Mouse (Mus musculus) spleen, postnatal 14 days (tissue): Measurements from ENCODE around the gene Wwp2.
"Not testable (repeated sequence)": the region's sequence is repeated elsewhere in the genome, so short reads cannot be mapped to it uniquely, and the experiment has no call there.

Experiments
- DNase-seq, 2 experiments: peaks; one replicate each; pipeline ENCODE4 v3.0.0; 2021 to 2022; ENCODE audit warnings: low spot score in 2 of 2

The Wwp2 gene

GRCm38 (mm10) chr8:107475613-107476012 is 39.4 kb downstream of the Wwp2 start:
- no peak for DNase-seq

GRCm38 (mm10) chr8:107476786-107477185 is 40.6 kb downstream of the Wwp2 start:
- not testable (repeated sequence) for DNase-seq

- no peak for DNase-seq
Observed at GRCm38 (mm10) chr8:107478728-107479127, 42.6 kb downstream of the Wwp2 start.

- DNase-seq: no peak
Observed at GRCm38 (mm10) chr8:107480436-107480835, 44.3 kb downstream of the Wwp2 start.

- no peak for DNase-seq
Observed at GRCm38 (mm10) chr8:107483250-107483649, 47.1 kb downstream of the Wwp2 start.

- no peak for DNase-seq
Observed at GRCm38 (mm10) chr8:107484956-107485355, 48.8 kb downstream of the Wwp2 start.

- DNase-seq: no peak
Observed at GRCm38 (mm10) chr8:107488551-107488950, 52.4 kb downstream of the Wwp2 start.

GRCm38 (mm10) chr8:107489086-107489485 is 52.9 kb downstream of the Wwp2 start:
- no peak for DNase-seq

- no peak for DNase-seq
Observed at GRCm38 (mm10) chr8:107489921-107490320, 53.8 kb downstream of the Wwp2 start.

- no peak for DNase-seq
Observed at GRCm38 (mm10) chr8:107490649-107491048, 54.5 kb downstream of the Wwp2 start.

- no peak for DNase-seq
Observed at GRCm38 (mm10) chr8:107491212-107491611, 55.0 kb downstream of the Wwp2 start.

- DNase-seq: no peak
Observed at GRCm38 (mm10) chr8:107491831-107492230, 55.7 kb downstream of the Wwp2 start.

- no peak for DNase-seq
Observed at GRCm38 (mm10) chr8:107492802-107493201, 56.6 kb downstream of the Wwp2 start.

- DNase-seq: no peak
Observed at GRCm38 (mm10) chr8:107495425-107495824, 59.3 kb downstream of the Wwp2 start.

GRCm38 (mm10) chr8:107497708-107498107 is 61.5 kb downstream of the Wwp2 start:
- DNase-seq: no peak

GRCm38 (mm10) chr8:107498390-107498789 is 62.2 kb downstream of the Wwp2 start:
- DNase-seq: no peak

- DNase-seq: no peak
Observed at GRCm38 (mm10) chr8:107498806-107499205, 62.6 kb downstream of the Wwp2 start.

- DNase-seq: no peak
Observed at GRCm38 (mm10) chr8:107499519-107499918, 63.4 kb downstream of the Wwp2 start.

- no peak for DNase-seq
Observed at GRCm38 (mm10) chr8:107502407-107502806, 66.2 kb downstream of the Wwp2 start.

- DNase-seq: peak in 1 of 2 experiments; percentile 14
Observed at GRCm38 (mm10) chr8:107502922-107503321, 66.8 kb downstream of the Wwp2 start.

- no peak for DNase-seq
Observed at GRCm38 (mm10) chr8:107503354-107503753, 67.2 kb downstream of the Wwp2 start.

- DNase-seq: no peak
Observed at GRCm38 (mm10) chr8:107504239-107504985, 68.2 kb downstream of the Wwp2 start.

- no peak for DNase-seq
Observed at GRCm38 (mm10) chr8:107505271-107505670, 69.1 kb downstream of the Wwp2 start.

GRCm38 (mm10) chr8:107507019-107507418 is 70.9 kb downstream of the Wwp2 start:
- DNase-seq: no peak
